Mouse (Mus musculus): ENCODE results near the gene Tm6sf1.

DNA sequence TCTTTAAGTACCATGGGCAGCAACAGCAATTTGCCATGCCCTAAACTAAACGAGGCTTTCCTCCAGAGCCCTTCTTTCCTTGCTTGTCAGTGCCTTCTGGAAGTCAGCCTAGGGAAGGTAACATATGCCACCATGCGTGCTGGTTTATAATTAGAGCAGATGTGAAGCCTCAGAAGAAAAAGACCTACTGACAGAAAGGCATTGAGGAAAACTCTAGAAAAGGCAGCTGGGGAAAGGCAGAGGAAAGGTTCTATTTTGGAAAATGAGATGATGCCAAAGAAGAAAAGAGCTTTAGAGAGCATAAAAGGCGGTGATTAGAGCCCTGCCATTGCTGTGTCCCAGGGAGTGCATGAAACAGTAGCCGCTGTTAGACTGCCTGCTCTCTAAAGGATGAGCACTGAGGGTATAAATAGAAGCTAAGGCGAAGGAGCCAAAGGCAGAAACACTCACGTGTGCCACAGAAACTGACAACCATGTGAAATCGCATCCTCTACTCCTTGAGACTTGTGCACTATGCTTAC lies 18.1 kb upstream of the Tm6sf1 start:
- TF ChIP-seq CTCF (IDR thresholded peaks at IDR 0.05; ENCODE audit: extremely low read depth, insufficient read depth, insufficient read length, insufficient replicate concordance): no peak
- TF ChIP-seq POLR2A (IDR thresholded peaks at IDR 0.05; ENCODE audit: low read depth, low read length): no peak
